30 mouse cellular contexts compared by ENCODE assay signal in the genomic region with DNA sequence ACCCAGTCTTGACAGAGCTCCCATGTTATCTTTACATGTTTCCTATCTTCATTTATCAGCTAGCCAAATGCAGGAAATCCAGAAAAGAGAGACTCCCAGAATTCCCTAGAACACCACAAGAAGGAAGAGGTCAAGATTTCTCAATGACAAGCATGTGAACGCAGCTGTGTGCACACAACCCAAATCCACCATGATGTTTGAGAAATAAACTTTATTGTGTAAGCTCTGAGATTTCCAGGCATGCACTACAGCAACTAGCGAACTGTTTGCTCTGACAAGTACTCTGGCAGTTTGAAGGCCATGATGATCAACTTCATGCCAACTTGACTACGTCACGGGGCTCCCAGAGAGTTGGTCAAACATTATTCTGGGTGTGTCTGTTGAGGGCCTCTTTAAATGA. TPM values are rescaled to one million over a fixed set of nuclear protein-coding genes. Genes with fewer than 3 reads are reported as not detected.
A peak's percentile ranks its signal among the peaks of the same experiment; 100 is the strongest.
DNase-seq lines count a peak whose midpoint lies in the region; ATAC-seq and TF ChIP-seq lines count a peak whose summit lies in the region.
"Had no signal": no experiment of that assay in that cellular context is flagged by ENCODE, and none has a peak within 500 bp of the region (broad histone marks: within the 10 kb centered on the region; RNA-seq: fewer than 3 reads in every experiment).

No protein-coding gene starts in this region.

- no peak overlapping the region for H3K27ac ChIP-seq in lung, embryonic 16.5 days (ENCODE audit: low read length)
- no peak overlapping the region for H3K27ac ChIP-seq in hindbrain, postnatal 0 days
- no peak overlapping the region for H3K27ac ChIP-seq in forebrain, embryonic 12.5 days
- H3K27ac ChIP-seq: hindbrain, embryonic 13.5 days; layer of hippocampus, adult 2 months; liver, embryonic 15.5 days; midbrain, embryonic 12.5 days; neural tube, embryonic 12.5 days had no signal

- no peak for TF ChIP-seq CTCF in lung, adult 2 months (IDR thresholded peaks at IDR 0.05; ENCODE audit: insufficient read depth, low read length)
- TF ChIP-seq CTCF in hindbrain, postnatal 0 days (IDR thresholded peaks at IDR 0.05; ENCODE audit: low read depth): no peak

- H3K36me3 ChIP-seq in lung, embryonic 16.5 days (ENCODE audit: control insufficient read depth, insufficient read depth, low read length): no peaks in the 10 kb centered on the region
- H3K36me3 ChIP-seq in hindbrain, postnatal 0 days (ENCODE audit: insufficient read depth, low read length): no peaks in the 10 kb centered on the region
- H3K36me3 ChIP-seq in forebrain, embryonic 12.5 days (replicated peaks): no peaks in the 10 kb centered on the region
- H3K36me3 ChIP-seq: hindbrain, embryonic 13.5 days; liver, embryonic 15.5 days; midbrain, embryonic 12.5 days; neural tube, embryonic 12.5 days had no signal

- no peak overlapping the region for H3K4me3 ChIP-seq in lung, adult 2 months (replicated peaks; ENCODE audit: extremely low read depth, low read depth, low read length)
- no peak overlapping the region for H3K4me3 ChIP-seq in lung, embryonic 16.5 days (ENCODE audit: low read length)
- no peak overlapping the region for H3K4me3 ChIP-seq in hindbrain, postnatal 0 days (ENCODE audit: low read length)
- no peak overlapping the region for H3K4me3 ChIP-seq in forebrain, embryonic 12.5 days (replicated peaks)
- H3K4me3 ChIP-seq: erythroblast, embryonic 14.5 days; hindbrain, embryonic 13.5 days; layer of hippocampus, adult 2 months; liver, embryonic 15.5 days; midbrain, embryonic 12.5 days; myocyte; neural tube, embryonic 12.5 days had no signal

- peak; percentile 34 to 62 for DNase-seq in lung, adult 18-20 months
- DNase-seq in lung, adult 2 months: no peak
- DNase-seq in hindbrain, postnatal 0 days (ENCODE audit: low spot score): no peak
- DNase-seq: adrenal gland, postnatal 25 days; cerebellum, adult 18-20 months; cerebellum, postnatal 10 days; forebrain, postnatal 0 days; heart, postnatal 36 days; kidney, adult 2 months; kidney, postnatal 36 days; left cerebral cortex, postnatal 4 days had no signal

- peak; percentile 61 for ATAC-seq in granulocyte monocyte progenitor cell, adult 5-6 weeks (replicated peaks; ENCODE audit: poor library complexity, severe bottlenecking)
- peak; percentile 62; the same call in 1 of the 2 replicates for ATAC-seq in lung, embryonic 16.5 days (ENCODE audit: low read depth)
- ATAC-seq in megakaryocyte, adult 5-6 weeks (ENCODE audit: poor library complexity, severe bottlenecking): peak; percentile 28
- no peak for ATAC-seq in megakaryocyte-erythroid progenitor cell, adult 5-6 weeks (replicated peaks; ENCODE audit: low FRiP score, low TSS enrichment, poor library complexity, severe bottlenecking)
- ATAC-seq in hindbrain, postnatal 0 days: no peak
- ATAC-seq in forebrain, embryonic 12.5 days (ENCODE audit: low FRiP score): no peak
- ATAC-seq: forebrain, postnatal 0 days had no signal

- H3K9ac ChIP-seq in lung, embryonic 16.5 days (ENCODE audit: low read length): no peak overlapping the region
- H3K9ac ChIP-seq in hindbrain, postnatal 0 days (replicated peaks; ENCODE audit: low read length): no peak overlapping the region
- no peak overlapping the region for H3K9ac ChIP-seq in forebrain, embryonic 12.5 days
- H3K9ac ChIP-seq: forebrain, postnatal 0 days; hindbrain, embryonic 13.5 days; liver, embryonic 15.5 days; midbrain, embryonic 12.5 days; neural tube, embryonic 12.5 days had no signal

- no peak for TF ChIP-seq POLR2A in lung, adult 2 months (IDR thresholded peaks at IDR 0.05; ENCODE audit: borderline replicate concordance, extremely low read depth, low read depth, low read length)

- no peaks in the 10 kb centered on the region for H3K27me3 ChIP-seq in lung, embryonic 16.5 days (ENCODE audit: control insufficient read depth, insufficient read depth, low read depth, low read length)
- no peaks in the 10 kb centered on the region for H3K27me3 ChIP-seq in hindbrain, postnatal 0 days (ENCODE audit: insufficient read depth, low read length)
- H3K27me3 ChIP-seq in forebrain, embryonic 12.5 days: no peaks in the 10 kb centered on the region
- H3K27me3 ChIP-seq: CH12.LX; hindbrain, embryonic 13.5 days; midbrain, embryonic 12.5 days had no signal

- no peaks in the 10 kb centered on the region for H3K9me3 ChIP-seq in lung, embryonic 16.5 days (ENCODE audit: control insufficient read depth, low read length)
- no peaks in the 10 kb centered on the region for H3K9me3 ChIP-seq in hindbrain, postnatal 0 days (ENCODE audit: low read length)
- no peaks in the 10 kb centered on the region for H3K9me3 ChIP-seq in forebrain, embryonic 12.5 days
- H3K9me3 ChIP-seq: hindbrain, embryonic 13.5 days; liver, embryonic 15.5 days; midbrain, embryonic 12.5 days; neural tube, embryonic 12.5 days had no signal

- 56% methylated on average over 4 of the region's 4 CpGs for WGBS in lung, adult 2 months
- WGBS in lung, embryonic 16.5 days: 51% methylated on average over 4 of the region's 4 CpGs
- 92% methylated on average over 4 of the region's 4 CpGs for WGBS in hindbrain, postnatal 0 days
- 91% methylated on average over 4 of the region's 4 CpGs for WGBS in forebrain, embryonic 12.5 days

- no peak overlapping the region for H3K4me2 ChIP-seq in lung, embryonic 16.5 days (ENCODE audit: low read depth, low read length)
- no peak overlapping the region for H3K4me2 ChIP-seq in hindbrain, postnatal 0 days (ENCODE audit: low read depth, low read length)
- H3K4me2 ChIP-seq in forebrain, embryonic 12.5 days: no peak overlapping the region
- H3K4me2 ChIP-seq: heart, embryonic 11.5 days; hindbrain, embryonic 13.5 days; liver, embryonic 15.5 days; midbrain, embryonic 12.5 days; neural tube, embryonic 12.5 days had no signal

- H3K4me1 ChIP-seq in lung, adult 2 months (ENCODE audit: control insufficient read depth, insufficient read depth, low read length): no peaks in the 10 kb centered on the region
- 0 out of 2 replicates have a peak, but pooled peaks cover 2% of the 10 kb centered on the region for H3K4me1 ChIP-seq in lung, embryonic 16.5 days (replicated peaks; ENCODE audit: control insufficient read depth, insufficient read depth, low read length)
- H3K4me1 ChIP-seq in hindbrain, postnatal 0 days (ENCODE audit: insufficient read depth, low read length): no peaks in the 10 kb centered on the region
- no peaks in the 10 kb centered on the region for H3K4me1 ChIP-seq in forebrain, embryonic 12.5 days
- H3K4me1 ChIP-seq: hindbrain, embryonic 13.5 days; liver, embryonic 15.5 days; midbrain, embryonic 12.5 days; neural tube, embryonic 12.5 days had no signal

RNA-seq across cellular contexts. Expression of a gene that starts 20.1 kb away (rescaled TPM):
- polyA plus RNA-seq in lung, adult 2 months (2012; rRNA removed): 0.73 and 2.0 TPM in 2 replicates
- total RNA-seq in granulocyte monocyte progenitor cell, adult 5-6 weeks (2014; fragmentation: Nextera tagmentation): 42.2 and 60.6 TPM in 2 replicates
- total RNA-seq in granulocyte monocyte progenitor cell, adult 5-6 weeks (2017): 53.9 and 54.4 TPM in 2 replicates
- polyA plus RNA-seq in lung, embryonic 16.5 days (2015; fragmentation: Nextera tagmentation; extraction: Ambion mirVana): 0.31 and 0.45 TPM in 2 replicates
- total RNA-seq in megakaryocyte, adult 5-6 weeks (2015): 1.0 and 3.6 TPM in 2 replicates
- total RNA-seq in megakaryocyte, adult 5-6 weeks (2017): 2.2 and 3.7 TPM in 2 replicates
- total RNA-seq in megakaryocyte-erythroid progenitor cell, adult 5-6 weeks (2014; fragmentation: Nextera tagmentation): 0.67 and 0.81 TPM in 2 replicates
- total RNA-seq in megakaryocyte-erythroid progenitor cell, adult 5-6 weeks (2017): 0.30 TPM in 1 of 2 replicates, not detected in the other
- total RNA-seq in hindbrain, postnatal 0 days (2014; rRNA removed): 0.05 TPM in 1 of 2 replicates, not detected in the other
- 0.06 TPM in 1 of 2 replicates, not detected in the other for polyA plus RNA-seq in hindbrain, postnatal 0 days (2015; fragmentation: Nextera tagmentation; extraction: Ambion mirVana)
- 0.09 TPM in 1 of 2 replicates, not detected in the other for polyA plus RNA-seq in forebrain, embryonic 12.5 days (2016; fragmentation: Nextera tagmentation; extraction: Ambion mirVana)
- total RNA-seq: adrenal gland, postnatal 25 days; forebrain, postnatal 0 days; gastrocnemius, adult 8-10 months; heart, postnatal 36 days; layer of hippocampus, adult 2 months; layer of hippocampus, postnatal 25 days had no signal
- polyA plus RNA-seq: cortical plate, adult 2 months; forebrain, postnatal 0 days; heart, embryonic 11.5 days; hindbrain, embryonic 13.5 days; kidney, embryonic 16.5 days; midbrain, embryonic 12.5 days; midbrain, postnatal 0 days; neural tube, embryonic 12.5 days had no signal

Comparison
In these comparisons a context has a peak if more than half of its experiments do, and no peak if none do; other contexts are left out.
1. DNase-seq: peak in lung, adult 18-20 months (2 of 2); none in lung, adult 2 months (single experiment) and hindbrain, postnatal 0 days (single experiment).
2. ATAC-seq: peak in granulocyte monocyte progenitor cell, adult 5-6 weeks (single experiment), lung, embryonic 16.5 days (single experiment) and megakaryocyte, adult 5-6 weeks (single experiment); none in megakaryocyte-erythroid progenitor cell, adult 5-6 weeks (single experiment), hindbrain, postnatal 0 days (single experiment) and forebrain, embryonic 12.5 days (single experiment).
3. RNA of a gene that starts 20.1 kb away (total RNA-seq): 42.2 to 60.6 TPM in granulocyte monocyte progenitor cell, adult 5-6 weeks; 1.0 to 3.7 TPM in megakaryocyte, adult 5-6 weeks, 0.30 to 0.81 TPM in megakaryocyte-erythroid progenitor cell, adult 5-6 weeks and 0.05 TPM in hindbrain, postnatal 0 days; every median in the first group is over 4 times any median in the second.